Mouse (Mus musculus) kidney, postnatal 25 days (tissue): ENCODE measurements at regions not wholly inside any gene's neighbourhood (a gene's known extent, or its start where the extent isn't known, plus 50 kb on each side); places are given as distances from the start of the nearest gene placed in this dataset.

Experiments used
- DNase-seq, 2 experiments: peaks; one replicate each; pipeline ENCODE4 v3.0.0; 2021; ENCODE audit warnings: mixed read lengths in 2 of 2

- no peak for DNase-seq
These were observed 163.0 kb downstream of the Gpr165 start for GRCm38 (mm10) chrX:96876239-96876638.

- DNase-seq, result peak in 1 of 2 experiments; percentile 4
These were observed 165.5 kb downstream of the Gpr165 start for GRCm38 (mm10) chrX:96878721-96879120.

GRCm38 (mm10) chrX:96879154-96879553, 165.9 kb downstream of the Gpr165 start:
- DNase-seq, result no peak

DNA sequence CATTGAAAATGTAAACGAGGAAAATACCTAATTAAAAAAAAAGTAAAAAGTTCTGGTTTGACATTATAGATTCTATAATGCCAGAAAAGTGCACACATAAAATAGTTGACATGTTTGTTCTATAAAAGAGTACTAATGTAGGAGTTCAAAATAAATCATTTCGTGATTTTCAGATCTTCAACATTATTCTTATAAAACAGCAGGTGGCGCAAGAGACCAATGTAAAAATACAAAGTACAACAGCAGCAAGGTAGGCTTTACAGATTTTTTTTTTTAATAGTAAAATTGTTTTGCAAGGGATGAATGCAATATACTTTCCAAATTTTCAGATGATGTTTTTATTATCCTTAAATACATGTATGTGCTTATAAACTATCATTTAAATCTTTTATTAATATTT, 171.8 kb upstream of the Pgr15l start:
- no peak for DNase-seq
